Mouse (Mus musculus) heart, postnatal 0 days (tissue): ENCODE results near the gene Abcb1b.

Experiments
- CTCF ChIP-seq: IDR thresholded peaks from 2 replicates; pipeline ENCODE4 v1.5.1; 2016; ENCODE audit warnings: antibody characterized with exemption, control low read depth, low read depth
- EP300 ChIP-seq: IDR thresholded peaks from 2 replicates; pipeline ENCODE4 v1.6.1; 2016; ENCODE audit warnings: antibody characterized with exemption, low read depth

GRCm38 (mm10) chr5:8813872-8814271 lies 15.9 kb downstream of the Abcb1b start:
- TF ChIP-seq EP300 (no peak), CTCF (no peak)
